Mouse (Mus musculus) activated CD4-positive, CD25-positive, alpha-beta regulatory T cell (primary cell): ENCODE data around the gene Lrp5. TPM values are rescaled to one million over a fixed set of nuclear protein-coding genes. Genes with fewer than 3 reads are reported as not detected.

Experiments used
- polyA plus RNA-seq, 2 experiments: library from polyadenylated mRNA; unstranded; fragments of 100-300 nt; shearing (Covaris generic); gene quantifications; one replicate each; pipeline ENCODE4 v1.2.1; 2017

Lrp5 gene
- under 1 TPM; 0.26 to 0.59 TPM for polyA plus RNA-seq

DNA sequence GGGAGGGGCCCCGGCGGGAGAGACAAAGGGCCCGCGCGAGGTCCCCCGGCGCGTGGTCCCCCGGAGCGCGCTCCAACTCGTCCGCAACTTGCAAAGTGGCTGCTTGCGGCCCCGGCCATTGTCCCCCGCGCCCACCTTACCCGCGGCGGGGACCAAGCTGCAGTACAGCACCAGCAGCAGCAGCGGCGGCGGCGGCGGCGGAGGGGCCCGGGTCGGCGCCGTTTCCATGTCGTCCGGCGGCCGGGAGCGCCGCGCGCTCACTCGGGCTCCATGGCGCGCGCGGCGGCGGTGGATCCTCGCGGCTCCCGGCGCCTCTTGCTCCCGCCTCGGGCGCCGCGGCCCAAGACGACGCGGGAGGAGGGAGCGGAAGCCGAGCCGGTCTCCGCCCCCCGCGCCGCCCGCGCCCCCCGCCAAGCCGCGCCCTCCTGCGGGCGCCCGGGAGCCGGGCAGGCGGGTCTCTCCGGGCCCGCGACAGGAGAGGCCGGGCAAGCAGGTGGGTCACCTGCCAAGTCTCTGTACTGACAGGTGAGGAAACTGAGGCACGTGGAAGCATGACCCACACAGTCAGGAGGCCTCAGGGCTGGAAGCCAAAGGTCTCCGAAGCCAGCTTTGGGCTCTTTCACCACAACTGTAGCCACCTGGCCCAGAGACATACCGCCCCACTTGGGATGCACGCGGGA lies at the start of gene Lrp5:
Gene Lrp5, minus strand, starts transcription at position 350 of the 680 bp plus-strand sequence.

DNA sequence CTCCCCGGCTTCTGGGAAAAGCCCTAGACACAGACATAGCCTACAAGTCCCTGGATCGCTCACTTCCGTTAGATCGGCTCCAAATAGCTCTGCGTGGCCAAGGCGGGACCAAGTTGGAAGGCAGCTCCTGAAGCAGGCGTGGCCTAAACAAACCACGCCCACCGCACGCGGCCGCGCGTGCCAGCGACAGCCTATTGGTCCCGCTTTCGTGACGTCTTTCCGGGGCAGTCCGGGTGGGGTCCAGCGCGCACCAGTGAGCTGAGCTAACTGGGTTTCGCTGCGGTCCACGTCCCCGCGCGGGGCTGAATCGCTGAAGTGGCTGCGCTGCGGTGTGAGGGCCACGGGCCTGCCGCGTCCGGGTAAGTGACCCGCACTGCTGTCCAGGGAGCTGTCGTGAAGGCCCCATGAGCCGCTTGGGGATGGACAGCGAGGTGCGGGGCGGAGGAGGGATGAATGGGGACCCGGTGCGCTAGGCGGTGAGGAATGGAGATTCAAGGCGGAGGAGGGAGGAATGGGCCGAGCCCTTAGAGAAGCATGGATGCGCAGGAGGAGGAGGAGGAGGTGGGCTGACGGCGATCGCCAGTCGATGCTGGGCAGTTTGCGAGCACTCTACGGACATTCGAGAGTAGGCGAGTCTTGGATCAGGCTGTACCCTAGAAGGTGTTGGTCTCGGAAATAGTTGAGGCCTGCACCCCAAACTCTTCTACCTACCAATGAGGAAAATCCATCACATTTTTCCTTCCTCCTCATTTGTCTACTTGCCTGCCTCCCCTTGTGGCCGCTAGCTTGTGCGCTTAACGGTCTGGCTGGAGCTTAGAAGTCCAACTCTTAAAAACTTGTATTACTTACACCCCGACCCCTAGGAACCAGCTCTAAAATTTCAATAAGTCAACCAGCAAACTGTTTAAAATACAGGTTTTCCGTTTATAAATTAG lies 22.0 kb upstream of the Lrp5 start, which contains the start of gene 1810055G02Rik:
Gene 1810055G02Rik, plus strand, starts transcription at position 216 of the 935 bp plus-strand sequence.

DNA sequence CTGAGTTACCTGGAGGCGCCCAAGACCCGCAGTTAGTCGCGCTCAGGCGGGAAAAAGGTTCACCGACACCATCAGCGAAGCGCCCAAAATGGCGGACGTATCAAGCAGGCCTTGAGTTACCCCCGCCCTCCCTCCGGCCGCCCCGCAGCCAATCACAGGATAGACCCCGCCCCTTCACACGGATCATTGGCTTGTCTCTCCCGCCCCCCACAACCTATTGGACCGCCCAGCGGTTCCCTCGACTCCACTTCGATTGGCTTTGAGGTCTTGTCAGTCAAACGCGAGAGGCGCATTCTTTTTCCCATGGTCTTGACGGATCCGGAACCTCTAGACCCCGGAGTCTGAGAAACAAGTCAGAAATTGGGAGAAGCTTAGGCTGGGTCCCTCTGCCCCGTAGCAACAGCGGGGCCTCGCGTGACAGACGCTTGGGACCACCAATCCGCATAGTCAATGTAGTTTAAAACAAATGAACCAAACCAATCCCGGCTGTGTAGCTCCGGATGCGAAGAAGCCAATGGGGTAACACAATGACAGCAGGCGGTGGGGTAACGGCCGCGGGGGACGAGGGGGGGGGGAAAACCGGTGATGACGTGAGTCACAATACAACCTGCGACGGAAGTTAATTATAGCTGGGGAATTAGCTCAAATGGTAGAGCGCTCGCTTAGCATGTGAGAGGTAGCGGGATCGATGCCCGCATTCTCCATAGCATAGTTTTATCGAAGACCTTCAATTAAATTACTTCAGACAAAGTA lies 110.6 kb downstream of the Lrp5 start, which contains the start of gene Ppp6r3:
Gene Ppp6r3, minus strand, starts transcription at position 118 of the 753 bp plus-strand sequence.

Other genes with a start within 250 kb of the Lrp5 start
- gene Ppp6r3, start 110.8 kb downstream of the Lrp5 start, polyA plus RNA-seq: 10 to 100 TPM; 64.7 to 66.8 TPM
- gene 1810055G02Rik, start 21.7 kb upstream of the Lrp5 start, polyA plus RNA-seq: 1 to 10 TPM; 3.4 to 5.3 TPM
- 10 to 100 TPM; 62.5 to 74.5 TPM for gene Kmt5b, start 80.9 kb upstream of the Lrp5 start, polyA plus RNA-seq
- gene Chka, start 165.2 kb upstream of the Lrp5 start, polyA plus RNA-seq: 10 to 100 TPM in 1 of 2 experiments, 1 to 10 TPM in 1; 7.6 to 13.0 TPM
- gene Tcirg1, start 220.6 kb upstream of the Lrp5 start, polyA plus RNA-seq: 10 to 100 TPM; 58.6 to 70.8 TPM
- gene Ndufs8, start 226.2 kb upstream of the Lrp5 start, polyA plus RNA-seq: 100 to 1,000 TPM; 218 to 241 TPM
- gene Aldh3b1, start 243.2 kb upstream of the Lrp5 start, polyA plus RNA-seq: 1 to 10 TPM in 1 of 2 experiments, under 1 TPM in 1; 0.63 to 1.3 TPM
- 10 to 100 TPM; 24.4 to 40.8 TPM for gene Unc93b1, start 248.6 kb upstream of the Lrp5 start, polyA plus RNA-seq